Mouse (Mus musculus) kidney, adult 2 months (tissue): ENCODE data around the gene Nlrc5. TPM values are rescaled to one million over a fixed set of nuclear protein-coding genes. Genes with fewer than 3 reads are reported as not detected.

Experiments
- DNase-seq: peaks from one replicate; pipeline ENCODE4 v3.0.0; 2021
- H3K27ac ChIP-seq: fragments of 200-500 bp; 2 replicates; pipeline ENCODE4 v1.5.1; 2012; ENCODE audit warnings: low read depth, low read length, control low read depth, inconsistent platforms; ENCODE audit not compliant: insufficient read depth
- H3K27me3 ChIP-seq: fragments of 200-500 bp; replicated peaks from 2 replicates; pipeline ENCODE4 v1.6.1; 2012; ENCODE audit warnings: mild to moderate bottlenecking, moderate library complexity, low read length, inconsistent platforms; ENCODE audit not compliant: control insufficient read depth, insufficient read depth
- H3K36me3 ChIP-seq: fragments of 200-500 bp; 2 replicates; pipeline ENCODE4 v1.6.1; 2012; ENCODE audit warnings: mild to moderate bottlenecking, moderate library complexity, low read length, inconsistent platforms; ENCODE audit not compliant: control insufficient read depth, insufficient read depth
- H3K4me1 ChIP-seq: fragments of 200-500 bp; 2 replicates; pipeline ENCODE4 v1.6.1; 2011; ENCODE audit warnings: low read length; ENCODE audit not compliant: control insufficient read depth, insufficient read depth
- H3K4me3 ChIP-seq: fragments of 200-500 bp; 2 replicates; pipeline ENCODE4 v1.5.1; 2011; ENCODE audit warnings: mild to moderate bottlenecking, low read depth, low read length, control low read depth; ENCODE audit not compliant: insufficient read depth
- CTCF ChIP-seq: fragments of 200-500 bp; conservative IDR thresholded peaks from 2 replicates; pipeline ENCODE4 v1.5.1; 2011; ENCODE audit warnings: low read depth, mild to moderate bottlenecking, control low read depth, low read length, moderate library complexity, mixed read lengths; ENCODE audit not compliant: insufficient read depth, insufficient read length
- POLR2A ChIP-seq: fragments of 200-500 bp; IDR thresholded peaks from one replicate; pipeline ENCODE4 v1.6.1; 2011; ENCODE audit warnings: low read depth, low read length, control low read depth
- WGBS: fragments of 180-500 bp; shearing (Covaris S2); methylation state at CpG from one replicate; pipeline ENCODE4 v1.1.7; 2018; 5-methylcytosine and 5-hydroxymethylcytosine counted together
- polyA plus RNA-seq: library from polyadenylated mRNA; depleted of rRNA; stranded (reverse); fragments of >200 nt; gene quantifications from 2 replicates; pipeline ENCODE4 v1.2.3, GENCODE M21; 2012

Gene Nlrc5
- polyA plus RNA-seq, 1 experiment: 6.6 TPM

DNA sequence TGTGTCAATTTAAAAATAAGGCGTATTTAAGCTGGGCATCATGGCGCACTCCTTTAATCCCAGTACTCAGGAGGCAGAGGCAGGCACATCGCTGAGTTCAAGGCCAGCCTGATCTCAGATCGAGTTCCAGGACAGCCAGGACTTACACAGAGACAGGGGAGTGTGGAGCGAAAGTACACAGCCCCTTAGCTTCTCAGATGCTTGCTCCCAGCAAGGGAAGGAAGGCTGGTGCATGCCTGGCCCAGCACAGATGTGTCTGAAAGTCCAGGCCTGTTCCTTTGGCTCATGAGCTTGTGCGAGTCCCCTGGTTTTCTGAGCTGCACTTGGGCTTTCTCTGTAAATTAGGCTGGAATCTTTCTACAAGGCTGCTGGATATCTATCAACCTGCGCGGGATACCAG is 43.2 kb upstream of the Nlrc5 start:
- no peak overlapping the region for H3K27ac ChIP-seq

DNA sequence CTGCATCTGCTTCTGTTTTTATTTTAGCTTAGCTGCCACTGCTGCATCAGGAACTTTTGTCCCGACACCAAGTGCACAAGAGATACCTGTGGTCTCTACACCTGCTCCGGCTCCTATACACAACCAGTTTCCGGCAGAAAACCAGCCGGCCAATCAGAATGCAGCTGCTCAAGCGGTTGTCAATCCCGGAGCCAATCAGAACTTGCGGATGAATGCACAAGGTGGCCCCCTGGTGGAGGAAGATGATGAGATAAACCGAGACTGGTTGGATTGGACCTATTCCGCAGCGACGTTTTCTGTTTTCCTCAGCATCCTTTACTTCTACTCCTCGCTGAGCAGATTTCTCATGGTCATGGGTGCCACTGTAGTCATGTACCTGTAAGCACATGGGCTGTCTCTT is 42.0 kb upstream of the Nlrc5 start:
- Histone ChIP-seq H3K27ac (no peak overlapping the region), H3K27me3 (no peaks in the 10 kb centered on the region), H3K4me3 (no peak overlapping the region), H3K36me3 (peaks cover 45% of the 10 kb centered on the region), H3K4me1 (peaks cover 3% of the 10 kb centered on the region; the same call in 1 of the 2 replicates)
- DNase-seq: peak; percentile 80
- TF ChIP-seq CTCF: peak; percentile 54
- no peak for TF ChIP-seq POLR2A
- WGBS: 80% methylated on average over 12 of the region's 12 CpGs

More for the DNA sequence above, 43.2 kb upstream of the Nlrc5 start:
- Histone ChIP-seq H3K4me3 (no peak overlapping the region), H3K4me1 (peaks cover 3% of the 10 kb centered on the region; the same call in 1 of the 2 replicates), H3K27me3 (no peaks in the 10 kb centered on the region), H3K36me3 (peaks cover 45% of the 10 kb centered on the region)
- TF ChIP-seq CTCF (no peak), POLR2A (no peak)
- WGBS: 95% methylated on average over 8 of the region's 8 CpGs
- DNase-seq: no peak

DNA sequence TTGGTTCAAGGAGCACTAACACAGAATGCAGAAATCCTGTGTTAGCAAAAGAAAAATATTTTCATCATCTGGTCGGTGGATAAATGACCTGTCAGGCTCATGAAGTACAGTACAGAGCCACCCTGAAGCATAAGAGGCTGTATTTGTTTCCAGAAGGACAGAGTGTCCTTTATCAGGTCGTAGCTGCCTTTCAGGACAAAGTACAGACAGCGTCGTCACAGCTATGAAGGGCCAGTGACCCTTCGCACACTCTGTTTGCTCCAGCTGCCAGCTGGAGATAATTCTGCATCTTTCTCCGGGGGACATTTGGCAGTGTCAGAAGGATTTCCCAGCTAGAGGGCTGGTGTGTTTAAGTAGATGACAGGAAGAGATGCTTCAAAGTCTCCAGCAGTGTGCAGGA is 41.5 kb upstream of the Nlrc5 start:
- no peak overlapping the region for H3K27ac ChIP-seq
- TF ChIP-seq POLR2A (no peak), CTCF (no peak)
- peaks cover 45% of the 10 kb centered on the region for H3K36me3 ChIP-seq
- no peaks in the 10 kb centered on the region for H3K27me3 ChIP-seq
- H3K4me1 ChIP-seq: peaks cover 3% of the 10 kb centered on the region; the same call in 1 of the 2 replicates
- peak; percentile 47 for DNase-seq
- no peak overlapping the region for H3K4me3 ChIP-seq
- 43% methylated on average over 6 of the region's 6 CpGs for WGBS

GRCm38 (mm10) chr8:94395851-94396540 is 38.2 kb upstream of the Nlrc5 start:
- H3K36me3 ChIP-seq: peaks cover 32% of the 10 kb centered on the region

GRCm38 (mm10) chr8:94396964-94397657 is 37.0 kb upstream of the Nlrc5 start:
- 50% methylated on average over 11 of the region's 11 CpGs for WGBS
- no peaks in the 10 kb centered on the region for H3K27me3 ChIP-seq
- H3K36me3 ChIP-seq: peaks cover 22% of the 10 kb centered on the region
- peaks cover 3% of the 10 kb centered on the region; the same call in 1 of the 2 replicates for H3K4me1 ChIP-seq
- no peak for TF ChIP-seq POLR2A
- TF ChIP-seq CTCF: peak; percentile 93
- no peak overlapping the region for H3K4me3 ChIP-seq
- DNase-seq: peak; percentile 74
- no peak overlapping the region for H3K27ac ChIP-seq

More at GRCm38 (mm10) chr8:94395851-94396540, 38.2 kb upstream of the Nlrc5 start:
- H3K27ac ChIP-seq: no peak overlapping the region
- H3K4me1 ChIP-seq: peaks cover 3% of the 10 kb centered on the region; the same call in 1 of the 2 replicates
- TF ChIP-seq POLR2A: no peak
- no peak for TF ChIP-seq CTCF
- whole genome bisulfite sequencing: 87% methylated on average over 6 of the region's 6 CpGs
- no peaks in the 10 kb centered on the region for H3K27me3 ChIP-seq
- no peak for DNase-seq
- no peak overlapping the region for H3K4me3 ChIP-seq

GRCm38 (mm10) chr8:94398587-94398986 is 35.6 kb upstream of the Nlrc5 start:
- TF ChIP-seq CTCF (no peak), POLR2A (no peak)
- H3K4me1 ChIP-seq: peaks cover 3% of the 10 kb centered on the region; the same call in 1 of the 2 replicates
- no peak overlapping the region for H3K27ac ChIP-seq
- no peak for DNase-seq
- no peak overlapping the region for H3K4me3 ChIP-seq
- peaks cover 12% of the 10 kb centered on the region for H3K36me3 ChIP-seq
- 59% methylated on average over 6 of the region's 6 CpGs for WGBS
- no peaks in the 10 kb centered on the region for H3K27me3 ChIP-seq

GRCm38 (mm10) chr8:94399361-94399953 is 34.7 kb upstream of the Nlrc5 start:
- Histone ChIP-seq H3K27ac (no peak overlapping the region), H3K4me1 (peaks cover 3% of the 10 kb centered on the region; the same call in 1 of the 2 replicates), H3K4me3 (no peak overlapping the region), H3K27me3 (no peaks in the 10 kb centered on the region), H3K36me3 (peaks cover 8% of the 10 kb centered on the region)
- TF ChIP-seq CTCF (no peak), POLR2A (no peak)
- 82% methylated on average over 3 of the region's 3 CpGs for WGBS
- no peak for DNase-seq
